Mouse (Mus musculus) layer of hippocampus, adult 18-20 months (tissue): ENCODE measurements at regions not wholly inside any gene's neighbourhood (a gene's known extent, or its start where the extent isn't known, plus 50 kb on each side); places are given as distances from the start of the nearest gene placed in this dataset.

ENCODE experiments used
- DNase-seq, 2 experiments: peaks; one replicate each; pipeline ENCODE4 v3.0.0; 2022; ENCODE audit warnings: low spot score in 2 of 2

DNA sequence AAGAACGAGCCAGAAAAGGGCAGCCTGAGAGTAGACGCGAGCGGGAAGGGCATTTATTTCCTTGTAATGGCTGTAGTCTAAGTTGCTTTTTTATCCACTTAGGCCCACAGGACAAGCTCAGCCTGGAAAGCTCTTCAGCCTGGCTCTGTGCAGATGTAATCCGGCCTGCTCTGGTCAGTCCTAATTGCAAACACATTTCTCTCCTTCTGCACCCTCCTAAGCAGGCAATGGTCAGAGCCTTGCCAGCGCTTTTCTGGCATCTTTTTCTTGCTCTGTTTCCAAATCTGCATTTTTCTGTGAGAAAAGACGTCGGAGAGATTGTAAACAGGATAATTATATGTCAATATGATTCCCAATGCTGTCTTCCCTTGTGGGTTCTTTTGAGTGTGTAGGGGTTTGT, 224.3 kb upstream of the Tank start:
- no peak for DNase-seq

DNA sequence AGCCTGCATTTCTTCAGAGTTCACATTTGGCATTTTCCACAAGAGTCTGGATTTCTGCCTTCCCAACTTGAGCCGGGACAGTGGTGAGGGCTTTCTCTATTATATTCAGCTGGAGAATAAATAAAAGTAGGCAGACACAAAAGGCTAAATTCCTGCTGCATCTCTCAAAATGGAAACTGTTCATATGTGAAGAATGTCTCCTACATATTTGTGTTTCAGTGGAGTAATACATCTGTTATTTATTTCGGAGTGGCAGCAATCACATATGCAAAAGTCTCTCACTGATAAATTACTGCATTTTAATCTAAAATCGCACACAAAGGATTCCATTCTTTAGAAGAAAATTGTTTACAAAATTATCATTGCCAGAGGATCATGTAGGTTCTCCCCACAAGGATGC, 230.9 kb upstream of the Tank start:
- no peak for DNase-seq

DNA sequence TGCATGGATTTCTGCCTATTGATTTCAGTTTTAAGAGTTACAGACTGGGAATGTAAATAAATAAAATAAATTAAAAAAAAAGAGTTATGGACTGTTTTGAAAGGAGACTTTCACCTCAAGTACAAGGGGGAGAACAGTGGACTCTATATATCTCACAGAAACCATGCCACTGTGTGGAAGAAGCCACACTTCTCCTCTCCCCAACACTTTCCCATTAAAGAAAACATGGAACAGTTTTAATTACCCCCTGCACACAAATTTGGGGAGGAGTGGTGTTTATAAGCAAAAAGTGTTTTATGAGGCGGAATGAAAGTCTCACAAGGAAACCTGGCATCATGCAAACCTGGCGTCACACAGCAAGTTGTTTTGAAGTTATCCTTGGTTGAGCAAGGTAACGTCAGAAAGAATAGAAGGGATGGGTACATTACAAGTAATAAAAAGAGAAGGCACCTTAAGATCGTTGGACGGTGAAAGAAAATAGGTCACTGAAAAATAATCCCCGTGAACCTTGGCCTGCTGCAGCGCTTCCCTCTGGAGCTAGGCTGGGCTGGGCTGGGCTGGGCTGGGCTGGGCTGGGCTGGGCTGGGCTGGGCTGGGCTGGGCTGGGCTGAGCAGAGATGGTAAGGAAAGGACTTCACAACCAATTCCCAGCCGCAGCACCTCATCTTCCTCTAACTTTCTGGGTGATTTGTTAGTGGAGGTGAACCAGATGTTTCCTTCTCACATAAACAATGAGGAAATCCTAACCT, 232.2 kb upstream of the Tank start:
- DNase-seq: no peak

DNA sequence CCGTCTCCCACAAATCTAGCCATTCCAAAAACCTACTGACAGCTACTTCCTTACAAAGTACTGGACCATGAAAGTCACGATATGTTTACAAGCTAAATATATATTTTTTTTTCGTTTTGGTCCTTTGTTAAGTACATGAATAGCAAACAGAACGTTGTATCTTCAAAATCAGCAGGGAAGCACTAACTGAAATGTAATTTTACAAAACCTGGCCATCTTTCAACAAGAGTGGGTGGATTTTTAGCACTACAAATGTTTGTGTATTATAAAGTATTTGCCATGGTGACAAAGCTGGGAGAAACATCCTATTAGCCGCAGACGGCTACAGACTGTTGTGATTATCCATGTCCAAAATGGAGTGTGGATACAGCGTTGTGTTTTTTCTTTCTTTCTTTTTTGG, 233.1 kb upstream of the Tank start:
- peak; percentile 5 to 57 for DNase-seq

DNA sequence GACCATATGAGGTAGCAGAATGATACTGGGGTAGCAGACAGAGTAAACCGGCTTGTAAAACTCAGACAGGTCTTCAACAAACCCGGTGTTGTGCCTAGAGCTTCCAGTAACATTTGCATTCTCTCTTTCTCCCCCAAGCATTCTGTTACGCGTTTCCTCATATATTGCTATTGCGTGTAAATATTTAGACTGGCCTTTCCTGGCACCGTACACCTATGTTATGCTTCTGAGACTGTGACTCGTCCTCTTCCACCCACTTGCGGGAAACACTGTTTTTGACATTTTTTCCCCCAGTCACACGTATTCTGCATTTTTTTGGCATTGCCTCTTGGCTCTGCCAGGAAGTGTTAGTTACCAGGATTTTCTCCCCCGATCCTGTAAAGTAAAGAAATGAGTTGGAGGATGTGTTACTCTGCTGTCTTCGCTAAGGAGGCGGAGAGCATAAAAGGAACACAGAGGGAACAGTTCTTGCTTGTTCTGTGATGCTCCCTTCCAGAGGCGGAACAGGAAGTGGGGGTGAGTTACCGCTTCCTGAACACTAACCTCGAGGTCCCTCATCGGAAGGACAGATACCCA, 233.7 kb upstream of the Tank start:
- peak; percentile 7 to 40 for DNase-seq

DNA sequence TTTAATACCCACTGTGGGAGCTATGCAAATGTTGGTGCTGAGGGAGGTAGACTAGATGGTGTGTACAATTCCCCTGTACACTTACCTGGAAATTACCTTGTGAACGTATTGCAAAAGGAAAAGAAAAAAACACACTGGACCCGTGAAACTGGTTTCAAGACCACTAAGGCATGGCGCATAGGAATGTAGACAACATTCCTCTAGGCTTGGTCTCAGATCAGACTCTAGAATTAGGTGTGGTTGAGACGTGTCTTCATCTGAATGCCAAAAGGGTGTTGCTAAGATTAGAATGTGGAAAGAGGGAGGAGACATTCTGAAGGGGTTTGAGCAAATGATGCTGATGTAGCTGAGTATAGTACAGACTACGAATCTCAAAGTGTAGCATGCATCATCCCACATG, 237.1 kb upstream of the Tank start:
- no peak for DNase-seq

DNA sequence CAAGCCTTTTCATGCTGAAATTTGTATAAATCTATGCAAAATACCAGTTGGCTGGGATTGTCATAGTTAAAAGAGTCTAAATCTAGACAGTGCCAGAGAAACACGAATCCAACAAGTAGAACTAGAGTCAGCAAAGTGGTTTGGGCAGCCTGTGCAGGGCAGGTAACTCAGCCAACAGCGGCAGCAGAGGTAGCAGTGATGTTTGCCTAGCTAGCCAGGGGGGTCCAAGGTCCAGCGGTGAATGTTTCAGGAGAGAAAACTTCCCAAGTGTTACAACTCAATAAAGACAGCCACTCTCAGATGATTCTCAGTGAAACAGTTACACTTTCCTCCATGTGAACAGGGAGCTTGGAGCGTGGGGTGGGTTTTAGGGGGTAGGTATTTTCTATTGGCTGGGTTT, 259.2 kb upstream of the Tank start:
- no peak for DNase-seq

DNA sequence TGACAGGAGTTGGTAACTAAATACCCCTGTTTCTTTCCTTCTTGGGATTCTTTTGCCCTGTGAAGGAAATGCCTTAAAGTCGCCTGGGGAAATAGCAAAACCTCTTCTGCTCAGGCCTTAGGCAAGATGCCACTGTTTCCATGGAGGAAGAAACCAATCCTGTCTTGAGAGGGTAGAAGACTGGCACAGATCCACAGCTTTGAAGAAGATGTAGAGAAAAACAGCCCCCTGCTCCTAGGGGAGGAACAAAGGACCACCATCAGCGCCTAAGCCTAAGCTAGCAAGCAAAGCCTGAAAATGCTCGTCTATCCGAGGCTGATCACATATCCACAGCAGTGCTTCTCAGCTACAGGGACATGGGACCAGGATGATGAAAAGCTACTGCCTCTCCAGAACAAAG, 268.0 kb upstream of the Tank start:
- no peak for DNase-seq

DNA sequence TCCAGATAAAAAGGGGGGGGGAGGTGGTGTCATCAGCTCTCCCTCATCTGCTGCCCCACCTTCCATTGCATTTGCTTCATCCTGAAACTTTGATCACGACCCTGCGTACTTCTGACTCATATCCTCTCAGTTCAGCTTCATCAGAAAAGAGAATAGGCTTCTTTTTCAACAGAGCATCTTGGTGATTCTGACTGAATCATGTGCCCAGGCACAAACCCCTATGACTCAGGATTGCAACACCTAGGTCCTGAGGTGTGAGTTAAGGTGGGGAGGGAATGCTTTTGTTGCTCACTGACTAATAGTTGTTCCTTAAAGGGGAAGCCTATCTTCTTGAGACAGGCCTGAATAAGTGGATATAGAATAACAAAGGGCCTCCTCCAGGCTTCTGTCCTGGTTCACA, 269.2 kb upstream of the Tank start:
- DNase-seq: no peak

DNA sequence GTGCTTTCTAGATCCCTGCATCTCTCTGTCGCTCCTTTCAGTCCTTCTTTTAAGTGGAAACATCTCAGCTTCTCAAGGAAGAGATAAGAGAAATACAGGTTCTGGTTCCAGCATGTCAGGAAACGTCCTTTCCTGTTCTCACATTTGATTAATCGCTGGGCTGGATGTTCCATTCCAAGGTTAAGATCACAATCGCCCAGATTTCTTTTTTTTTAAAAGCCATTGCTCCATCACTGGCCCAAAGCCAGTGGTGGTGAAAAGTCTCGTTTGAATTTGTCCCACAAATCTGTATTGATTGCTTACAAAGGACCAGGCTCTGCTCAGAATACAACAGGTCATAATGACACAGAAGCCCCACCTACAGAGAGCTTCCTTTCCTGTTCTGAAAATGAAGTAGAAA, 281.2 kb upstream of the Tank start:
- DNase-seq: no peak

DNA sequence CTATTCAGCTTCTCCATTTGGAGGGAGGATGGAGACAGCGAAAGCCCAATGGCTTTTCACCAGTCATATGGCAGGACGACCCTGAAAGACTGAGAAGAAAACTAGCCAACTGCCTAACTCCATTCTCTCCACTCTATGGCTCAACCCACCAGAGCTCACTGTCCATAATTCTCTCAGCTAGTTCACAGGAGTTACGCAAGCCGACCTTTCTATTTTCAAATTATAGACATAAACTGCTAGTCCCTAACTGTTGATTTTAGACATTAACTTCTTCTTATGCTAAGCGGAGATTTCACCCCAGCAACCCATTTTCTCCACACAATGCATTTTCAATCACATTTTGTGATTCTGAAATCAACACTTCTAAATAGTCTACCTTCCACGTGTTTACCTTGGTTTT, 281.8 kb upstream of the Tank start:
- DNase-seq: no peak

DNA sequence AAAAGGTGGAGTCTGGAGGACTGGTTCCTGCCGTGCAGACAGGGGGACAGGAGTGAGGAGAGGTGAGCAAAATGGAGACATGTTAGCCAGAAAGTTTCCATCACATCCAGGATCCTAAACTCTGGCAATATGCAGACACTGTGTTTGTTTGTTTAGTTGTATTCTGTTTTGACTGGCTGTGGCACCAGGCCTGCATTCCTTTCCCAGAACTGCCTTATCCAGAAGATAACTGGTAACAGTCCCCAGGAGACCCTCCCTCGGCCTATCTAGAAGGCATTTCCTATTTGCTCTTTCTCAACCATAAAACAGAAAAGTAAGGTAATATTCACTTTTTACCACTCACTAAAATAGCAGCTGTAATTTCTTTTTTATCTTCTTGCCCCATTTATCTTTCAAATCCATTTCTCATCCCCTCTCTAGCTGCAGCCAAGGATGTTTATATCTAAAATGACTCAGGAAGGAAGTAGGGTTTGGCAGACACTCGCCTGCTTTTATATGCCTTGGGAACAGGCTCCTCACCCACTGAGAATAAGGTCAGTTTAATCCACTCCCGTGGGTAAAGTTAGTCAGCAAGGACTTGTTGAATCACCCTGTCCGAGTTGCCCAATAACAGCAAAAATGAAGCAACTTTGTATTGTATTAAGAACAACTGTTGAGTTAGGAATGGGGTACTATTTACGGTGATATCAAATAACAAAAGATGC, 283.0 kb upstream of the Tank start:
- DNase-seq: no peak

DNA sequence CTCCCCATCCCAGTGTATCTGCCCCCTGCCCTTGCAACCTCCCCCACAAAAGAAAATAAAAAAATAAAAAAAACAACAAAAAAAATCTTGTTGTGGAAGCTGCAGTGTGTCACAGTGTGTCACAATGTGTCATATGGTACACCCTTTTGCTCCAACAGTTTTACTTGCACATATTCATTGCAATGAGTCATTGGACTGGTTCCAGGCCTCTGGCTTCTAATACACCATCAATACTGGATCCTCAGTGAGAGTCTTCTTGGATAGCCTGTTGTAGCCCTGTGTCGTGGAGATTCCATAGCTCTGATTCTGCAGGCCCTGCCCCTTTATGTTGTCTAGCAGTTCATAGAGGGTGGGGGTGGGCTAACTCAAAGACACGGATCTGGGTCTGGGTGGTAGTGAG, 290.1 kb upstream of the Tank start:
- DNase-seq: peak in 1 of 2 experiments; percentile 12

DNA sequence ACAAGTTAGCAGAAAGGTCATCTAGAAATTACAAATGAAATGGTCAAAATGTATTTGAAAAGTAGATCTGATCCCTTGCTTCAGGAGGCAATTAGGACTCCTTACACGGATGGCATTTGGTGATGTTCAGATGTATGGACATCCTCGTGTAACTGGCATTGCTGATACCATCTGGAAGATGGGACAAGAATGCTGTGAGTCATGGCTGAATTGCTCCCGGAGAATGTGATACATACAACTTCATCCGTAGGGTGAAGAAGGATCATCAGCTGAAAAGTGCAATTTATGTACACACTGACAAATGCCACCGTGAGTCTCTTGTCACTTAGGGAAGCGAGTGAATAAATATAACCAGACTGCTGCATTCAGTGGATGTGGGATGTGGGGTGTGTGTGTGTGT, 293.7 kb upstream of the Tank start:
- DNase-seq: no peak

DNA sequence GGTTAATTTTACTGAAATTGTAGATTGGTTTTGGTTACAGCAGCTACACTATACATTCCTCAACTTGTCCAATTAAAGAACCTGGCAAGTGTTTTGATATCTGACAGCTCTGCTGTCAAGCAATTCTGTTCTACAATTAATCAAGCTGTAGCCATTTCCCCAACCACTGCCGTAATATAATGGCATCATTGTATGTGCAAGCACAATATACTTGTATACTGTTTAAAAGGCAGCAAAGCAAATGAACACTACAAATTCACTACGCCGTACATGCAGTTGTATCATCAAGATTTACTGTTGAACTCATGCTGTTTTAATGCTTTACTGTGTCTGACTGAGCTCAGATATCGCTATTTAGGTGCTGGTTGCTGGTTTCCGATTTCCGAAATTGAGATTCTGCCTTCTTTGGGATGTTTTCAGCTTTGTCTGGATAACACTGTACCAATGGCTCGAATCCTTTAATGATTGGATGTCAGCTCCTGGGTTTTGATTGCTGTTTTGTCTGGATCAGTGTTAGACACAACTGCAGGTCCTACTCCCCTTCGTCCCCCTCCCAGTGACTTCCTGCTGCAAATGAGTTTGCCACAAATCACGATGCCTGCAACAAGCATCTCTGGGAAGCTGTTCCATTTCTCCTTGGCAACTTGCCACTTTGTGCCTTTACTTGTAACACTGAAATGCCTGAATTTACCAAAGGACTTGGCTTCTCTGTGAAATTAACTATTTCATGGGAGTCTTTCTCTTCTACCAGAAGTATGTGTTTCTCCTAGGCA, 294.4 kb upstream of the Tank start:
- DNase-seq: peak in 1 of 2 experiments; percentile 12

DNA sequence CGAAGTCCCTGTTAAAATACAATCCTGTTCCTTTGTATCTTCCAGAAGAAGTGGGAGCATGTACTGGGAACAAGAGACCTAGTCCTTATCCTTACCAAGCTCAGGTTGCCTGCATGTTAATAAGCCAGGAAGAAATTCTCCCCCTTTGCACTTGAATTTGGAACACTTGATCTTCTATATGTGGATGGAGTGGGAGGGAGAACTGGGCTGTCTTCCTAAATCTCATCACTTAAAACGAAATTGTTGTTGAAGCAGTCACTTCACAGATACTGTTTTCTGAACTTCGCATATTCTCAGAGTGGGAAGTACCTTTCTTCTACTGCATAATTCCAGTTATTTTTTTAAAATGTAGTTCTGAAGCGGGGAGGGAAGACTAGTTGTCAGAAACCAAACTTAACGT, 305.7 kb upstream of the Tank start:
- no peak for DNase-seq

DNA sequence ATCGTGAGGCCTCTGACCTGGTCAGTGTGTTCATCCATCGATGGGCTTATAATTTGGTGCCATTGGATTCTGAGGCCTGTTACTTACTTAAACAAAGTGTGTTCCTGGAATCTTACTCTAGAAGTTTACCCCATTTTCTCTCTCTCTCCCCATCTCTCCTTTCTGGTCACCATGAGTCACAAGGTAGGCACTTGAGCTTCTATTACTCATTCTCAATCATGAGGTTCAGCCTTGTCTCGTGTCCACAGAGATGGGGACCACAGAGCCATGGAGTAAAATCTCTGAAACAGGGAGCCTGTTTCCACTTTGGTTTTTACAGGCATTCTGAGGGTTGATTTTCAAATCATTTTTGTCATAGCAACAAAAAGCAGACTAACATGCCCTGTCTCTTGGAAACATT, 304.7 kb upstream of the Rbms1 start:
- DNase-seq: no peak

DNA sequence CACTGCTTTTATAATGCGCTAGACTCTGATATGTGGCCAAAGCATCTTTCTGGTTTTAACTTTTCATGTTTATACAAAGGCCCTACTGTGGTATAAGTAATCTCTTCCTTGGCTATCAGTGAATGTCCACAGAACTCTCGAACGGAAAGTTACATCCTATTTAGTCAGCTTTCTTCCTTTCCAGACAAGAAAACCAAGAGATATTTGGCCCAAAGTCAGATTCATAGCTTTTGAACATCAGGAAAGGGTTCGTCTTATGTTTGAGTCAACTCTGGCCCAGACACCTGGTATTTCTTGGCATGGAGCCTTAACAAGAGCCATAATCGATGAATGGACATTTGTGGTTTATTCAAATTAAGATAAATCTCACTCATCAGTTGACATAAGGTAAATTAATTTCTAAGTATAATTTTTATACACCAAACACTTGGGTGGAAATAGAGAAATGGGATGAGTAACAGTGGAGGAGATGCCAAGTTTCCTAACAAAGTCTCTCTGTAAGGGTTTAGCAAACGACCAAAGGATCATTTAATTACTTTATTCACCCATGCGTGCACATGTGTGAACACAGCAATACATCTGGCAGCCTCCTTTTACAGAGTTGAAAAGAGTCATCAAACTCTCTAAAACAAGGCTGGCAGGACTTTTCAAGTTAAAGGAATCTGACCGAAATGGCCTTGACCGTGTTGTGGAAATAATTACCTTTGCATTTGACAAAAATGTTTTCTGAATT, 287.2 kb upstream of the Rbms1 start:
- DNase-seq: no peak

DNA sequence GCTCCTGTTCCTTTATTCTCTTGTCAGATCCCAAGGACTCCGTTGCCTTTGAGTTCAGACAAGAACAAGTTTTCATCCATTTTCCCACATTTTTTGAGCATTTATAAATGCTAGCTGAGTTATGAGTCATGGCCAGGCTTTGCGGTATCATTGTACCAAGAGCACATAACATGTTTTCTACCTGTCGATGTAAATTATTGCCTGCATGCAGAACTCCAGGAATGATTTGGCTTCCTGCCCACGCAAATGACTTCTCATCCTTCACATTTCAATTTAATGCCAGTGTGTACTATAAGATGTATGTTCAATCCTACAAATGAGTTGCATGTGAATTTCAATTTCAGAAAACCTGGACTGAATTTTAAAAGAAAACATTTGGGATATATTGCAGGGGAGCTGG, 285.0 kb upstream of the Rbms1 start:
- DNase-seq: no peak

DNA sequence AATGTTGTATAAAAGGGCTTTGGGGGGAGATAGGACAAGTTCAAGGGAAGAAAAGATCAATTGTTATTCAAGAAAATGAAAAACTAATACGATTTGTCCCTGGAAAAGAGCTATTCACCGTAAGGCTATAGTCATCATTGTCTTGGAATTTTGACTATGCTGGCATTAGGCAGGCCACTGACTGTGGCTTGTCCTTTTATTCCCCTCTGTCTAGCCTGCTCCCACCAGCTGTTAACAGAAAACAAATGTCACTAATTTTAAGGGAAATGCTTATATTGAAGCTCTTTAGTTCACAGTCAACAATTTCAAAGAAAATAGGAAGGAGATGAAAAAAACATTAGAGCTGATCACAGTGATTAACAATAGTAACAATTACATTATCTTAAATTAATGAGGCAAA, 284.3 kb upstream of the Rbms1 start:
- no peak for DNase-seq

DNA sequence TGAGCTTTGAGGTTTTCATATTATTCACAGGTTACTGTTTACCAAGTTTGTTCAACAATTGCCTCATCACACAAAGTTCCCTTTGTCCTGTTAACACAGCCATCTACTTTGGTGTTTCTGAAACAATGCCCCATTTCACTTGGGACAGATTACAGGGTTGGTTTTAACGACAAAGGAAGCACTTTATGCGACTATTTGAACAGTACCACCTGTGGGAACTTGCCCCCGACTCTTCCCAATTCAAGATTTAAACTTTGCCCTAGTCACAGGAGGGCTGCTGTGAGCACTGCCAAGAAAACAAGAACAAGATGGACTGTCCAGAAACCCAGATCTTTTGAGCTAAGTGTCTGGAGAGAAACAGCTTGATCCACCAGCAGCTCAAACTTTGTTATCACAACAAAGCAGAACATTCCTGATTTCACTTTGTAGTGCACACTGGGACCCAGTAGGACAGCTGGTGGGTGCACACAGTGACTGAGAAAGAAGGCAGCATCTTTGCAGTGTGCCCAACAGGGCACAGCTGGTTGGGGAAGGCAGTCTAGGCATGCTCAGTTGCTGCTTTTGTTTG, 283.8 kb upstream of the Rbms1 start:
- DNase-seq: no peak
